Mouse (Mus musculus): ENCODE measurements around the gene Fbxl17. TPM values are rescaled to one million over a fixed set of nuclear protein-coding genes. Genes with fewer than 3 reads are reported as not detected.

Gene Fbxl17
- polyA plus RNA-seq, 1 experiment from 2014 or later = 3.3 TPM

DNA sequence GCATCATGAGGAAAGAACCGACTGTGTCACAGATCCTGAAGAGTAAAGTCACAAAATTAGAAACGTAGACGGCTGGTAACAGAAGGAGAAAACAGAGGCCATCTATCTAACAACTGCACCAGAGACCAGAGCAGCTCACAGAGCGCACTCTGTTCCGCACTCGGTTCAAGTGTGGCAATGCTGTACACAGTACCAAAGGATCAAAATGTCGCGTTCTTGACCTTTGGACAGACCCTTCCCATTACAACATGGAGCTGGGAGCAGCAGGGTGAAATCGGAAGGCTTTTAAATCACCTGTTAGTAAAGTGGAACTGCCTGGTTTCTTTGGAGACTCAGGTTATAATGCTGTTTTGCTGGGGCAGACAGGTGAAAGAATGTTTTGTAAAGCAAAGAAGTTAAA, 138.1 kb downstream of the Fbxl17 start:
- 68% methylated on average over 9 of the region's 9 CpGs for WGBS (ENCODE audit: insufficient replicate concordance)
- H3K9me3 ChIP-seq (ENCODE audit: low read length) = no peaks in the 10 kb centered on the region
- H3K4me1 ChIP-seq (ENCODE audit: insufficient read depth) = 0 out of 2 replicates have a peak, but pooled peaks cover 4% of the 10 kb centered on the region
- no peak overlapping the region for H3K9ac ChIP-seq (replicated peaks)
- ATAC-seq (peak; percentile 98), DNase-seq (peak; percentile 52)
- peak overlapping the region; percentile 77 for H3K27ac ChIP-seq (ENCODE audit: low read depth)
- no peak overlapping the region for H3K4me3 ChIP-seq (ENCODE audit: low read depth, low read length)
- H3K36me3 ChIP-seq (replicated peaks; ENCODE audit: insufficient read depth, low read length) = no peaks in the 10 kb centered on the region
- H3K4me2 ChIP-seq (ENCODE audit: low read depth, low read length) = no peak overlapping the region
- no peaks in the 10 kb centered on the region for H3K27me3 ChIP-seq (ENCODE audit: insufficient read depth, low read length)
- TF ChIP-seq CTCF (IDR thresholded peaks at IDR 0.05; ENCODE audit: low read depth) (no peak), EP300 (IDR thresholded peaks at IDR 0.05; ENCODE audit: low read depth) (0 out of 2 replicates have a peak, but pooled peaks have one; percentile 16)

DNA sequence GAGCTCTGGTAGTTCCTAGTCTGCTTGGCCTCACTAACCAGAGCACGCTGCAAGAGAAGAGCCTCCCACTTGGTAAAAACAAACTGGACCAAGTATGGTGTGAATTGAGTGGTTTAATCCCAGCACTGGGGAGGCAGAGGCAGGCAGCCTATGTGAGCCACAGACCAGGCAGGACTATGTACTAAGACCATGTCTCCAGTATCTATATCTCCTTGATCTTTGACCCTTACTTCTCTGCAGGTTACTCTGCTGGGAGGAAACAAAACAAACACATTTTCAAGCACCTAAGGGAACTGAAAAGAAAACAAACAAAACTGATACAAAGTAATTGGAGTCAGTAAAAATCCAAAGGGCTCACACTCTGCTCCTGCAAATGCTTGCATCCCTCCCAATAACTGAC, 141.0 kb downstream of the Fbxl17 start:
- Histone ChIP-seq H3K4me2 (ENCODE audit: low read depth, low read length) (no peak overlapping the region), H3K4me3 (ENCODE audit: low read depth, low read length) (no peak overlapping the region), H3K9ac (replicated peaks) (no peak overlapping the region), H3K36me3 (replicated peaks; ENCODE audit: insufficient read depth, low read length) (no peaks in the 10 kb centered on the region), H3K4me1 (ENCODE audit: insufficient read depth) (0 out of 2 replicates have a peak, but pooled peaks cover 4% of the 10 kb centered on the region), H3K27me3 (ENCODE audit: insufficient read depth, low read length) (no peaks in the 10 kb centered on the region), H3K27ac (ENCODE audit: low read depth) (no peak overlapping the region), H3K9me3 (ENCODE audit: low read length) (no peaks in the 10 kb centered on the region)
- ATAC-seq (no peak), DNase-seq (no peak)
- WGBS (ENCODE audit: insufficient replicate concordance) = 78% methylated on average over 1 of the region's 1 CpGs
- TF ChIP-seq CTCF (IDR thresholded peaks at IDR 0.05; ENCODE audit: low read depth) (no peak), EP300 (IDR thresholded peaks at IDR 0.05; ENCODE audit: low read depth) (no peak)

DNA sequence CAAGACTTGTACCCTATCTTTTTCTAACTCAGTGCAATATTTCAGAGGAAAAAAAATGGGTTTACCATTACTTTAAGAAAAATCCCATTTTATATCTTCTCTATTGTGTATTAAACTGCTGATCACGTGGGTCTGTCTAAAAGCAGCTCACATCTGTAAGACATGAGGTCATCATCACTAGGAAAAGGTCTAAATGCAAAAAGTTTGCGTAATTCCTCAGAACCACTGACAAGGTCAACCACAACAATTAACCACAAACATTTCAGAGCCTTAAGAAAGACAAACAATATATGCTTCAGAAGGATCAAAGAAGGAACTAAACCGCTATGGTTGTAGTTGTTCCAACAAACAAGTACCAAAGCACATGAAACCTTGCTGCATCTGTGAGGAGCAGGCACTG, 143.6 kb downstream of the Fbxl17 start:
- 0 out of 2 replicates have a peak, but pooled peaks cover 4% of the 10 kb centered on the region for H3K4me1 ChIP-seq (ENCODE audit: insufficient read depth)
- H3K9ac ChIP-seq (replicated peaks) = no peak overlapping the region
- ATAC-seq (no peak), DNase-seq (no peak)
- WGBS (ENCODE audit: insufficient replicate concordance) = 65% methylated on average over 3 of the region's 3 CpGs
- TF ChIP-seq CTCF (IDR thresholded peaks at IDR 0.05; ENCODE audit: low read depth) (no peak), EP300 (IDR thresholded peaks at IDR 0.05; ENCODE audit: low read depth) (no peak)
- H3K9me3 ChIP-seq (ENCODE audit: low read length) = no peaks in the 10 kb centered on the region
- no peak overlapping the region for H3K4me2 ChIP-seq (ENCODE audit: low read depth, low read length)
- H3K27me3 ChIP-seq (ENCODE audit: insufficient read depth, low read length) = no peaks in the 10 kb centered on the region
- H3K36me3 ChIP-seq (replicated peaks; ENCODE audit: insufficient read depth, low read length) = no peaks in the 10 kb centered on the region
- no peak overlapping the region for H3K4me3 ChIP-seq (ENCODE audit: low read depth, low read length)
- no peak overlapping the region for H3K27ac ChIP-seq (ENCODE audit: low read depth)

DNA sequence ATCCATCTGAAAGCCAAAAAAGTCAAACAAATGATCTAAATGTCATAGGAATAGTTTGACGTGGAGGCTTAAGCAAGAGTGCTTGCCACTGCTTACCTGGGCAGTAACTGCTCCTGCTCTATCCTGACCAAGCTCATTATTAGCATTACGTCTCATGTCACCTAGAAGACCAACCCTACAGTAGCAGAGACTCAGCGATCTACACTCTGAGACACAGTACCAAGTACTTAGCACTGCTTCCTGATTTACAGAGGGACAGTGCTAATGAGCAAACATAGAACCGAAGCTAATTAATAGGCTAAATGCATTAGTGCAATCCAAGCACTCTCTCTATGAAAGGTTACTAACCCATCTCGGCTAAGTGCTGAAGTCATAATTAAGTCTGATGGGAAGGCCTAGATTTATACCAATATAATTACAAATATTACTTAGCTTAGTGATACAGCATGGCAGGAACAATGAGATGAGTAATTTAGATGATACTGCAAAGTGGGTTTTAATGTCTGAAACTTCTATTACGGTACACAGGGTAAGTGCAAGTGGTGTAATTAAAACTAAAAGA, 147.1 kb downstream of the Fbxl17 start:
- ATAC-seq (no peak), DNase-seq (no peak)
- Histone ChIP-seq H3K9me3 (ENCODE audit: low read length) (no peaks in the 10 kb centered on the region), H3K36me3 (replicated peaks; ENCODE audit: insufficient read depth, low read length) (no peaks in the 10 kb centered on the region), H3K27me3 (ENCODE audit: insufficient read depth, low read length) (no peaks in the 10 kb centered on the region), H3K4me3 (ENCODE audit: low read depth, low read length) (no peak overlapping the region), H3K9ac (replicated peaks) (no peak overlapping the region), H3K27ac (ENCODE audit: low read depth) (no peak overlapping the region), H3K4me1 (ENCODE audit: insufficient read depth) (no peaks in the 10 kb centered on the region), H3K4me2 (ENCODE audit: low read depth, low read length) (no peak overlapping the region)
- TF ChIP-seq CTCF (IDR thresholded peaks at IDR 0.05; ENCODE audit: low read depth) (no peak), EP300 (IDR thresholded peaks at IDR 0.05; ENCODE audit: low read depth) (no peak)
- WGBS (ENCODE audit: insufficient replicate concordance) = 89% methylated on average over 6 of the region's 6 CpGs

DNA sequence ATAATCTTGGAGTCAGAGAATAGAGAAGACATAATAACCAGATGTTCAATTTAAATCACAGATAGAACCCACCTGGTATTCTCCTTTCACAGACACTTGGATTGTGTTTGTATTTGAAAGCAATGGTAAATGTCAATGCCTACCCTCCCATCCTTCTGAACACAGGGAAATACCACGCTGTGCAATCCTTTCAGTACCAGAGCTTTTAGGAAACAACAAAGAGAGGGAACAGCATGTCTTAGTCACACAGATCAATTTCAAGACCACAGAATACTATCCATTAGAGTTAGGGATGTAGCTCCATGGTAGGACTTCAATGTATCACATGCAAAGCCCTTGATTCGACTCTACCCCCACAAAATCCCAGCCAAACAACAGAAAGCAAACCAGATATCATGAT, 148.1 kb downstream of the Fbxl17 start:
- TF ChIP-seq CTCF (IDR thresholded peaks at IDR 0.05; ENCODE audit: low read depth) (no peak), EP300 (IDR thresholded peaks at IDR 0.05; ENCODE audit: low read depth) (no peak)
- no peak overlapping the region for H3K27ac ChIP-seq (ENCODE audit: low read depth)
- no peak overlapping the region for H3K4me3 ChIP-seq (ENCODE audit: low read depth, low read length)
- no peaks in the 10 kb centered on the region for H3K36me3 ChIP-seq (replicated peaks; ENCODE audit: insufficient read depth, low read length)
- H3K4me2 ChIP-seq (ENCODE audit: low read depth, low read length) = no peak overlapping the region
- ATAC-seq = no peak
- H3K27me3 ChIP-seq (ENCODE audit: insufficient read depth, low read length) = no peaks in the 10 kb centered on the region
- no peak overlapping the region for H3K9ac ChIP-seq (replicated peaks)
- H3K9me3 ChIP-seq (ENCODE audit: low read length) = no peaks in the 10 kb centered on the region
- DNase-seq = no peak
- H3K4me1 ChIP-seq (ENCODE audit: insufficient read depth) = no peaks in the 10 kb centered on the region
- 79% methylated on average over 2 of the region's 2 CpGs for WGBS (ENCODE audit: insufficient replicate concordance)

DNA sequence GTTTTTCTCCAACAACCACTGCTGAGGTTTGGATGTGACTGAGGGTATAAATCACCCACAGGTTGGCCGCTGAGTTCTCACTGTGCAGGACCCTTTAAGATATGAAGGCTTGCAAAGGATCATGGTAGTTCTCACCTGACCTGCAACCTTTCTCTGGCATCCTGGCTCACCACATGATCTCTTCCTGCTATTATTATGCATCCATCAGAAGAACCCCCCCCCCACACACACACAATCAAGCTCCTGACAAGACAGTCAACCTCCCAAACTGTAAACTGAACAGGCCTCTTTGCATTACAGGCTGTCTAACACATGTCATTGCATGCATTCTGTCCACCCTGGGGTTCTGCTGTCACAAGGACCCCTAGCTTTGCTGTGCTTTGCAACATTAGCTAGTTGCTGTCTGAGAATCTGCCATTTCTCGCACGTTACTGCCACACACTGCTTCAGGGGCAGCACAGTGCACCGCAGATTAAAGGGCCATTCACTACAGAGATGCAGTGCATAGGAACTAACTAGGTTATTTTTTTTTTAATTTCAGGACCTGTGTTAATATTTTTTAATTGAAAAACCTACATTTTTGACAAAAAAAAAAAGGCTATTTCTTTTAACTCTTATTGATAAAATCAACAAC, 148.8 kb downstream of the Fbxl17 start:
- Histone ChIP-seq H3K27me3 (ENCODE audit: insufficient read depth, low read length) (no peaks in the 10 kb centered on the region), H3K36me3 (replicated peaks; ENCODE audit: insufficient read depth, low read length) (no peaks in the 10 kb centered on the region), H3K4me3 (ENCODE audit: low read depth, low read length) (no peak overlapping the region), H3K9me3 (ENCODE audit: low read length) (peaks cover 3% of the 10 kb centered on the region; the same call in 1 of the 2 replicates), H3K4me1 (ENCODE audit: insufficient read depth) (no peaks in the 10 kb centered on the region), H3K9ac (replicated peaks) (no peak overlapping the region), H3K4me2 (ENCODE audit: low read depth, low read length) (no peak overlapping the region), H3K27ac (ENCODE audit: low read depth) (no peak overlapping the region)
- no peak for TF ChIP-seq EP300 (IDR thresholded peaks at IDR 0.05; ENCODE audit: low read depth)
- no peak for TF ChIP-seq CTCF (IDR thresholded peaks at IDR 0.05; ENCODE audit: low read depth)
- DNase-seq (no peak), ATAC-seq (no peak)
- 82% methylated on average over 4 of the region's 4 CpGs for WGBS (ENCODE audit: insufficient replicate concordance)
